Mouse (Mus musculus) macrophage (primary cell): ENCODE data around the gene Adam12. TPM values are rescaled to one million over a fixed set of nuclear protein-coding genes. Genes with fewer than 3 reads are reported as not detected.

Experiments
- H3K27ac ChIP-seq: fragments of 350-480 bp; formaldehyde crosslinking; 2 replicates; pipeline ENCODE4 v1.9.0; 2021
- H3K36me3 ChIP-seq: fragments of 350-480 bp; formaldehyde crosslinking; 2 replicates; pipeline ENCODE4 v1.9.0; 2021; ENCODE audit errors: inconsistent target
- H3K4me3 ChIP-seq: fragments of 350-480 bp; formaldehyde crosslinking; 2 replicates; pipeline ENCODE4 v1.9.0; 2021; ENCODE audit errors: inconsistent target
- H3K79me2 ChIP-seq: fragments of 350-480 bp; formaldehyde crosslinking; 2 replicates; pipeline ENCODE4 v1.9.0; 2021; ENCODE audit errors: inconsistent target
- WGBS: methylation state at CpG from one replicate; pipeline ENCODE4 v1.1.7; 2026; ENCODE audit warnings: inconsistent platforms; ENCODE audit not compliant: missing documents; 5-methylcytosine and 5-hydroxymethylcytosine counted together
- polyA plus RNA-seq: library from polyadenylated mRNA; stranded (reverse); fragments of 250-400 nt; gene quantifications from 3 replicates; pipeline ENCODE4 v1.2.4, GENCODE M21; 2018; ENCODE audit warnings: inconsistent platforms

Gene Adam12
- polyA plus RNA-seq, 1 experiment from 2014 or later = not detected

DNA sequence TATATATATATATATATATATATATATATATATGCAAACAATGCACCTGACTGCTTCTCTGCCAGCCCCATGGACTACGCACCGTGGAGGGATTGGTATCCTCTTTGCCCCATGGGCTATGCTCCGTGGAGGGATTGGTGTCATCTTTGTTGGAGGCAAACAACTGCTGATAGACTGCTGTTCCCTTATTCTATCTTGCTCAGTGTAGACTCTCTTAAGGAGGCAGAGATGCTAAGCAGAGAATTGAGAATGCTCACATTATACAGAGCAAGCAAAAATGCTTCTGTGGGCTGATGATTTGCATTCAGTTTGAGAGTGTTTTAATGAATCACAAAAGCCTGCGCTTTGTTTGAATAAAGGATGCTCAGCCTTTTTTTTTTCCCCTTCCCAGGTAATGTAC lies 368.3 kb downstream of the Adam12 start:
- H3K36me3 ChIP-seq = no peaks in the 10 kb centered on the region
- no peak overlapping the region for H3K4me3 ChIP-seq
- no peak overlapping the region for H3K27ac ChIP-seq
- 100% methylated on average over 4 of the region's 4 CpGs for WGBS
- no peaks in the 10 kb centered on the region for H3K79me2 ChIP-seq

DNA sequence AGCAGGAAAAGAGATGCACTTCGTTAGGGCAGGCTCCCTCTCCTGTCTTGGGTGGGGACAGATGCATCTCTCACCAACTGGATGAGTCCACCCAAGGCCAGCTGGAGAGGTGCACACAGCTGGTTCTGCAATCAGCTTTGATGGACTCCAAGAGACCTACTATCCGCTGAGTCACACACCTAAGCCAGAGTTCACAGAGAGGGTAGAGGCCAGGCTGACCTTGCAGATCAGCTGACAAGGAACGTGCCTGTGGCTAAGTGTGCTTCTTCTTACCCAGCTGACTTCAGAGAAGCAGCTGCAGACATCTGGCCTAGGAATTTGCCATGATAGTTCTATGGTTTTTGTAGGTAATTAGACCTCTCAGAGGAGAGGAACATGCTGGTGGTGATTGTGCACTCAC lies 368.8 kb downstream of the Adam12 start:
- H3K36me3 ChIP-seq = no peaks in the 10 kb centered on the region
- H3K27ac ChIP-seq = no peak overlapping the region
- H3K4me3 ChIP-seq = no peak overlapping the region
- 93% methylated on average over 3 of the region's 3 CpGs for WGBS
- H3K79me2 ChIP-seq = no peaks in the 10 kb centered on the region

DNA sequence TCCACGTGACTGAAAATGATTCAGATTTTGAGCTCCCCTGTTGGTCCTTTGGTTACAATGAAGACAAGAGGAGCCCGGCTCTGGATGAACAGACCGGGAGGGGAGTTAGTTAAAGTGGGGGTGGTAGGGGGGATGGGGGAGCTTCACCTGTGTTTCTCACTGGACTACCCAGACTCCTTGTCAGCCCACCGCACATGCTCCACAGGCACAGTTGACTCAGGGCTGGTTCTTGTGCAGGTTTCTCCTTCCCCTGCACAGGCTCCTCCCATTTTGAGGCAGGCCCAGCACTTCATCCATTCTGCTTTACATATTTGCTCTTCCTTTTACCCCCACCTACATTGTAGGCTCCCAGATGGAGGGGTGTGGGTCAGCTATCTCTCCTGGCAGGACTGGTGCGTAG lies 369.2 kb downstream of the Adam12 start:
- H3K27ac ChIP-seq = no peak overlapping the region
- H3K36me3 ChIP-seq = no peaks in the 10 kb centered on the region
- 96% methylated on average over 5 of the region's 5 CpGs for WGBS
- no peaks in the 10 kb centered on the region for H3K79me2 ChIP-seq
- no peak overlapping the region for H3K4me3 ChIP-seq

DNA sequence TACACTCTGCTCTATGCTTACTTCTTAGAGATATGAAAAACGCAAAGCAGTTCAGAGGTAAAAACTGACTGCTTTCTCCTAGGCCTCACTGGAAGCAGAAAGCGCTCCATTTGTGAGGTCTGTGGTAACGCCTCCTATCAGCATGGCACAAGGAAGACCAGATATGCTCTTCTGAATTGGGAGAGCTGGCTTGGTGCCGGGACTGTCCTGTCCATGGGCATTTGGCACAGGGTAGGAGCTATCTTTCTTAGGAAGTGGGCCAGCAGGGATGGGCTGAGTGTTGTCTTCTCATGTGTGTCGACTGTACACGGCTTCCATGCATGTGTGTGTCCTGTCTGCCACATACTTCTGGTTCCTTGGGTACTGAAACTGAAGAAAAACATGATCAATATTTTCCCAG lies 369.7 kb downstream of the Adam12 start:
- no peak overlapping the region for H3K4me3 ChIP-seq
- H3K36me3 ChIP-seq = no peaks in the 10 kb centered on the region
- H3K79me2 ChIP-seq = no peaks in the 10 kb centered on the region
- WGBS = 97% methylated on average over 6 of the region's 6 CpGs
- H3K27ac ChIP-seq = no peak overlapping the region

DNA sequence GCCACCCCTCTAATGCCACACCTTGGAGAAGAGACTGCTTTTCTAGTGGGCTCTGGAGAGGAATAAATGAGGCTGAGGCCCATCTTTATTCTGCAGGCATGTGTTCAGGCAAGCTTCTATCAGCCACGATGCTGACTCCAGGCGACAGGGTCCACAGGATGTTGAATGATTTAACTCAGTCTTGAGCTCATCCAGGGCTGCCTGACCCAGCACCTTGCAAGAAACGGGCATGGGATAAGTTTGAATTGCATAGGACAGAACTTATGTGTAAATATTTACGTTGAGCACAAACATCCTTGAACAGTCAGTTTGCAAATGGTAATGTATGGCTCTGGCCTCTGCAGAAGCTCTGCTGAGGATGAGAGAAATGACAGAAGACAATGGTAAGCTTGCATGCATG lies 372.4 kb downstream of the Adam12 start:
- Histone ChIP-seq H3K36me3 (no peaks in the 10 kb centered on the region), H3K4me3 (no peak overlapping the region), H3K27ac (no peak overlapping the region), H3K79me2 (no peaks in the 10 kb centered on the region)
- 85% methylated on average over 4 of the region's 4 CpGs for WGBS

DNA sequence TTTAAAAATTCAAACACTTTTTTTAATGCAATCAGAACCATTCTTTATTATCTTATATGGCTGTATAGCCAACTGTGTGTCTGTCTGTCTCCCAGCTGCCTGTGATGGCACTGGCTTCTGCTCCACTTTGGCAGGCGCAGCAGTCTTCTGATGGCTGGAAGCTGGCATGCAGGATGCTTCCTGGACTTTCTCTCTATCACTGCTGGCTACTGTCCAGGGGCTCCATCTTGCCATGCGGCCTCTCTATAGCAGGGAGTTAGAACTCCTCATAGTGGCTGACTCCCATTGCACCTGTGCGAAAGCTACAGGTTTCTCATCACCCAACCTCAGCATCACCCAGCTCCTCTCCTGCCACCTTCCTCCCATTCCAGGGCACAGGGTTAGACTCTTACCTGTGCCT lies 373.4 kb downstream of the Adam12 start:
- H3K79me2 ChIP-seq = no peaks in the 10 kb centered on the region
- no peaks in the 10 kb centered on the region for H3K36me3 ChIP-seq
- WGBS = 88% methylated on average over 3 of the region's 3 CpGs
- H3K4me3 ChIP-seq = no peak overlapping the region
- H3K27ac ChIP-seq = no peak overlapping the region

DNA sequence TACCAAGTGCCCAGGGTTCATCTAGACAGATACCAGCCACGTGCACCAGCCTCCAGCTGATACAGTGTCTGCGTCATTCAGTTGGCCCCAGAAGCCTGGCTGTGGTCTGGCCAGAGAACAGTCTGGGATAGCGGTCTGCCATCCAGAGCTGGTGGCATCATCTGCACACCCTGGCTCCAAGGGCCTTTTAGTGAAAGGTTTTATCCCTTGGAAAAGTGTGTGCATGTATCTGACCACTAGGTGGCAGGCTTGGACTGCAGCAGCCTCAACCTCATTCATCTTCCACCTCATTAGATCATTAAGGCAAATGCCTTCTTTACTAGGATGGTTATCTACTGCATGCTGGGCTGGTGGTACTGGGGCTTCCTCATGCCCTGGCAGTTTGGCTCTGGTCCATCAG lies 375.7 kb downstream of the Adam12 start:
- Histone ChIP-seq H3K36me3 (no peaks in the 10 kb centered on the region), H3K4me3 (no peak overlapping the region), H3K27ac (no peak overlapping the region), H3K79me2 (no peaks in the 10 kb centered on the region)
- 19% methylated on average over 3 of the region's 3 CpGs for WGBS

DNA sequence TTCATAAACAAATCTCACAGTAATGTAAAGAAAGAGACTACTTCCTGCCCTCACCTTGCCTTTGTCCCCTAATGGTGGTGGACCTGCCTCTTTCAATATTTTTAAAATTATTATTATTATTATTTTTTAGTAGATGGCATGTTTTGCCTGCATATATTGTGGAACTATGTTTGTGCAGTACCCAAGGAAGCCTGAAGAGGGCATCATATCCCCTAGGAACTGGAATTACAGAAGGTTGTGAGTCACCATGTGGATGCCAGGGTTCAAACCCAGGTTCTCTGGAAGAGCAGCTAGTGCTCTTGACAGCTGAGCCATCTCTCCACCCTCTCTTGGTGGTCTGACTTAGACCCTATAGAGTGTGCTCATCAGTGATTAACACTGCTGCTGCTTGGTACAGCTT lies 381.2 kb downstream of the Adam12 start:
- Histone ChIP-seq H3K79me2 (no peaks in the 10 kb centered on the region), H3K27ac (no peak overlapping the region)

DNA sequence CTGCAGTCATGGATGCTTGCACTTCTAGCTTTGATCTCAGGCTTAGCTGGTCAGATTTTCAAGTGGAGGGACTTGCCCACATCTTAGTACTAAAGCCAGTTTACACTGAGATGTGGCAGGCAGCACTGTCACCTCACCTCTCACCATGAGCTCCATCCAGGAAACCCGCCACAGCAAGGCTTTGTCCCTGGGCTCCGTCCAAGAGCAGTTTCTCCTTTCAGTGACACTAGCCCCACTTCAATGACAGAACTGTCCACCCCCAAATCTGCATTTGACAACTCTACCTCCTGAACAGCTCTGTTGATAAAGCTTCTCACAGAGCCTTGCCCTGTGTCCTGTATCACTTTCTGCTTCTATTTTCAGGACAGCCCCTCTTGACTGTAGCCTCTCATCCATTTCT lies 383.8 kb downstream of the Adam12 start:
- no peaks in the 10 kb centered on the region for H3K36me3 ChIP-seq
- H3K4me3 ChIP-seq = no peak overlapping the region
- WGBS = 70% methylated on average over 2 of the region's 2 CpGs
- no peak overlapping the region for H3K27ac ChIP-seq
- H3K79me2 ChIP-seq = no peaks in the 10 kb centered on the region

More for the DNA sequence above, 381.2 kb downstream of the Adam12 start:
- Histone ChIP-seq H3K36me3 (no peaks in the 10 kb centered on the region), H3K4me3 (no peak overlapping the region)

DNA sequence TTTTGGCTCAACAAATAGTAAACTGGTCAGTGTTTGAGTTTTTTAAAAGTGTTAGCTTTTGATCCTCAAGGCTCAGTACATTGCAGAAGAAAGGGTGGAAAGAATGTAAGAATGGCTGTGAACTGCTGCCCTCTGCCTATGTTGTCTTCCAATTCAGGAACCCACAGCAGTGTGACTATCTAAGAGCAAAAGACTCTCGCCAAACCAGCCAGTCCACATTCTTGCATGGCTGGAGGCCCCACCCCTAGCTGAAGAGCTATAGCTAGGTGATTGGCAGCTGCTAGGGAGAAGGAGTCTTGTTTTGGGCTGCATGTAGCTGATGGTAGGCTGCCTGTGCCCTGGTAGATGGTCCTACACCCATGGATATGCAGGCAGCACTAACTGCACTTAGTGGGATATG lies 384.8 kb downstream of the Adam12 start:
- Histone ChIP-seq H3K36me3 (no peaks in the 10 kb centered on the region), H3K27ac (no peak overlapping the region), H3K79me2 (no peaks in the 10 kb centered on the region), H3K4me3 (no peak overlapping the region)
- 56% methylated on average over 1 of the region's 1 CpGs for WGBS

DNA sequence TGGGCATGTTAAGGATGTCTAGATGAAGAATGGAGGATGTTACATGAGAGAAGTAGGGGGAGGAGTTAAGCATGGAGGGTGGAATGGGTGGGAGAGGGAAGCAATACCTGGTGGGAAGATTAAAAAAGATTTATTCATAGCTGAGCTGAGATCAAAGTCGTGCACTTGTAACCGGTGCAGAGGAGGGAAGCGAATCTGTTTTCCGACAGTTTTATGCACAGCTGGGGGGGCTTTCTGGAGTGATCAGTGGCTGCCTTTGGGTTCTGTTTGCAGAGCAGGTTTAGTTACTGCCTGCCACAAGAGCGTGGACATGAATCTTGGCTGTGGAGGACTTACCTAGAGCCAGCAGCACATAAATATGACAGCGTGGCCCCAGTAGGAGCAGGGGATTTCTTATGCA lies 389.9 kb downstream of the Adam12 start:
- no peak overlapping the region for H3K4me3 ChIP-seq
- 85% methylated on average over 6 of the region's 6 CpGs for WGBS
- no peaks in the 10 kb centered on the region for H3K79me2 ChIP-seq
- no peak overlapping the region for H3K27ac ChIP-seq
- H3K36me3 ChIP-seq = no peaks in the 10 kb centered on the region

DNA sequence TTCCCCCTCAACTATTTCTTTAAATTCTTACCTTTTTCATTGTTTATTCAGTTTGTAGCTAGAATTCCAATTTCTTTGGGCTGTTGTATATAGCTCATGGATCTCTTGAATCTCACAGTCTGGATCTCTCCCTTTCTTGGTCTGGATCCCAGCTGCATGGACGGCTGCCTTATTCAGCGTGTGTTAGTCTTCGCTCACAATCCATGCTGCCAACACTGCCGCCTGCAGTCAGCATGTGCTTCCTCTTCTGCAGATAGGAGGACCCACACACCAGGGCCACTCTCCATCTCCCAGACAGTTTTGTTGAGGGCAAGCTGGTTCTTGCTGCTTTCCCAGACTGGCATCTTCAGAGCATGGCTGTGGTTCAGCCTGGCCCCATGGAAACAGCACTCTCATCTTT lies 392.4 kb downstream of the Adam12 start:
- no peaks in the 10 kb centered on the region for H3K79me2 ChIP-seq
- no peaks in the 10 kb centered on the region for H3K36me3 ChIP-seq
- H3K4me3 ChIP-seq = no peak overlapping the region
- 18% methylated on average over 4 of the region's 4 CpGs for WGBS
- H3K27ac ChIP-seq = no peak overlapping the region

Other genes with a start within 250 kb of the Adam12 start
- gene D7Ertd443e, start 153.5 kb upstream of the Adam12 start, polyA plus RNA-seq = not detected in 3 replicates